8 mouse cellular contexts compared by ENCODE assay signal in genomic region chr11:59947752-59948400, GRCm38 (mm10). TPM values are rescaled to one million over a fixed set of nuclear protein-coding genes. Genes with fewer than 3 reads are reported as not detected.
A peak's percentile ranks its signal among the peaks of the same experiment; 100 is the strongest.
DNase-seq lines count a peak whose midpoint lies in the region; ATAC-seq and TF ChIP-seq lines count a peak whose summit lies in the region.

Med9 (plus strand) TSS chr11:59948206.

- intact Hi-C loops in heart, postnatal 10 days (cut with DNase I) = no loop called here

- DNase-seq in c-Kit-positive CD71-positive TER-119-positive erythroid progenitor cells, embryonic 14.5 days (ENCODE audit: low spot score) = peak; percentile 90
- peak; percentile 97 to 98 for DNase-seq in heart, postnatal 10 days
- peak; percentile 96 for DNase-seq in layer of hippocampus, adult 11-12 months (ENCODE audit: low spot score)
- peak; percentile 93 to 96 for DNase-seq in lung, adult 18-20 months
- DNase-seq in testis, postnatal 14 days (ENCODE audit: low spot score) = peak; percentile 95

- H3K27ac ChIP-seq in forebrain, embryonic 13.5 days = peak within 1 kb of the TSS; percentile 72
- H3K27ac ChIP-seq in neural tube, embryonic 15.5 days (replicated peaks) = peak within 1 kb of the TSS; percentile 86

- peak within 1 kb of the TSS; percentile 97 for H3K9ac ChIP-seq in forebrain, embryonic 13.5 days
- H3K9ac ChIP-seq in neural tube, embryonic 15.5 days (replicated peaks) = peak within 1 kb of the TSS; percentile 93

- peaks cover 28% of the 10 kb centered on the region for H3K36me3 ChIP-seq in E14TG2a.4 (ENCODE audit: insufficient read depth, low read length)
- H3K36me3 ChIP-seq in forebrain, embryonic 13.5 days (ENCODE audit: poor library complexity, severe bottlenecking) = no peaks in the 10 kb centered on the region
- H3K36me3 ChIP-seq in neural tube, embryonic 15.5 days = no peaks in the 10 kb centered on the region

- WGBS in forebrain, embryonic 13.5 days = 1% methylated on average over 43 of the region's 43 CpGs
- under 1% methylated on average over 43 of the region's 43 CpGs for WGBS in neural tube, embryonic 15.5 days

- ATAC-seq in forebrain, embryonic 13.5 days = peak; percentile 98
- ATAC-seq in neural tube, embryonic 15.5 days (ENCODE audit: low FRiP score) = peak; percentile 97

- H3K9me3 ChIP-seq in E14TG2a.4 (ENCODE audit: low read length) = no peaks in the 10 kb centered on the region
- no peaks in the 10 kb centered on the region for H3K9me3 ChIP-seq in forebrain, embryonic 13.5 days (replicated peaks)
- no peaks in the 10 kb centered on the region for H3K9me3 ChIP-seq in neural tube, embryonic 15.5 days (replicated peaks)

- peaks cover 30% of the 10 kb centered on the region for H3K4me1 ChIP-seq in E14TG2a.4 (replicated peaks; ENCODE audit: low read depth, low read length)
- peaks cover 23% of the 10 kb centered on the region for H3K4me1 ChIP-seq in forebrain, embryonic 13.5 days
- H3K4me1 ChIP-seq in neural tube, embryonic 15.5 days = peaks cover 22% of the 10 kb centered on the region

- H3K27me3 ChIP-seq in E14TG2a.4 (ENCODE audit: insufficient read depth, low read length) = 0 out of 2 replicates have a peak, but pooled peaks cover under 1% of the 10 kb centered on the region
- no peaks in the 10 kb centered on the region for H3K27me3 ChIP-seq in forebrain, embryonic 13.5 days
- no peaks in the 10 kb centered on the region for H3K27me3 ChIP-seq in neural tube, embryonic 15.5 days (replicated peaks)

- no peak for TF ChIP-seq CTCF in E14TG2a.4 (conservative IDR thresholded peaks at IDR 0.05; ENCODE audit: low read length)

- peak within 1 kb of the TSS; percentile 84 for H3K4me2 ChIP-seq in forebrain, embryonic 13.5 days
- H3K4me2 ChIP-seq in neural tube, embryonic 15.5 days = peak within 1 kb of the TSS; percentile 83

- peak within 1 kb of the TSS; percentile 99 for H3K4me3 ChIP-seq in E14TG2a.4 (replicated peaks; ENCODE audit: low read length)
- peak within 1 kb of the TSS; percentile 72 for H3K4me3 ChIP-seq in forebrain, embryonic 13.5 days
- H3K4me3 ChIP-seq in neural tube, embryonic 15.5 days (replicated peaks) = peak within 1 kb of the TSS; percentile 93

RNA-seq across cellular contexts. Expression of gene Med9, which starts in this region (rescaled TPM):
- polyA plus RNA-seq in forebrain, embryonic 13.5 days (2015; fragmentation: Nextera tagmentation; extraction: Ambion mirVana) = 41.9 and 44.7 TPM in 2 replicates
- total RNA-seq in heart, postnatal 10 days (2021) = 10 to 100 TPM; 24.3 to 24.4 TPM
- polyA plus RNA-seq in neural tube, embryonic 15.5 days (2015; fragmentation: Nextera tagmentation; extraction: Ambion mirVana) = 41.0 and 45.2 TPM in 2 replicates

Comparison
In these comparisons a context has a peak if more than half of its experiments do, and no peak if none do; other contexts are left out.
1. Peak in every context shown above with its lines: DNase-seq, ATAC-seq, H3K4me3 ChIP-seq and H3K27ac ChIP-seq.